Mouse (Mus musculus): ENCODE data around the gene Noct. TPM values are rescaled to one million over a fixed set of nuclear protein-coding genes. Genes with fewer than 3 reads are reported as not detected.

Noct gene
- polyA plus RNA-seq, 1 experiment from 2014 or later: 8.9 TPM

GRCm38 (mm10) chr3:51276421-51277111, 52.3 kb downstream of the Noct start:
- H3K36me3 ChIP-seq (ENCODE audit: insufficient read depth): no peaks in the 10 kb centered on the region
- peak overlapping the region; percentile 97 for H3K4me3 ChIP-seq (ENCODE audit: low read depth, low read length)
- H3K27ac ChIP-seq (ENCODE audit: low read depth): peak overlapping the region; percentile 99
- H3K4me1 ChIP-seq (ENCODE audit: insufficient read depth): no peaks in the 10 kb centered on the region
- TF ChIP-seq CTCF (IDR thresholded peaks at IDR 0.05; ENCODE audit: low read depth): no peak
- peak; percentile 66 for DNase-seq
- H3K4me2 ChIP-seq: peak overlapping the region; percentile 83
- H3K27me3 ChIP-seq (ENCODE audit: insufficient read depth, low read length): no peaks in the 10 kb centered on the region
- ATAC-seq (ENCODE audit: insufficient read depth): peak; percentile 57
- WGBS: under 1% methylated on average over 92 of the region's 93 CpGs
- H3K9ac ChIP-seq: peak overlapping the region; percentile 95
- H3K9me3 ChIP-seq (ENCODE audit: low read depth, low read length): no peaks in the 10 kb centered on the region

GRCm38 (mm10) chr3:51277201-51278150, 53.2 kb downstream of the Noct start:
- H3K36me3 ChIP-seq (ENCODE audit: insufficient read depth): no peaks in the 10 kb centered on the region
- peak overlapping the region; percentile 99 for H3K27ac ChIP-seq (ENCODE audit: low read depth)
- ATAC-seq (ENCODE audit: insufficient read depth) (peak; percentile 67), DNase-seq (peak; percentile 91)
- H3K9me3 ChIP-seq (ENCODE audit: low read depth, low read length): no peaks in the 10 kb centered on the region
- no peak; the same call in 1 of the 2 replicates for TF ChIP-seq CTCF (IDR thresholded peaks at IDR 0.05; ENCODE audit: low read depth)
- H3K4me3 ChIP-seq (ENCODE audit: low read depth, low read length): peak overlapping the region; percentile 97
- peak overlapping the region; percentile 83 for H3K4me2 ChIP-seq
- H3K9ac ChIP-seq: peak overlapping the region; percentile 95
- WGBS: under 1% methylated on average over 75 of the region's 75 CpGs
- H3K27me3 ChIP-seq (ENCODE audit: insufficient read depth, low read length): no peaks in the 10 kb centered on the region
- H3K4me1 ChIP-seq (ENCODE audit: insufficient read depth): no peaks in the 10 kb centered on the region

- no peak for DNase-seq
- Histone ChIP-seq H3K4me3 (ENCODE audit: low read depth, low read length) (no peak overlapping the region), H3K9ac (no peak overlapping the region), H3K27ac (ENCODE audit: low read depth) (no peak overlapping the region), H3K9me3 (ENCODE audit: low read depth, low read length) (no peaks in the 10 kb centered on the region), H3K36me3 (ENCODE audit: insufficient read depth) (no peaks in the 10 kb centered on the region), H3K27me3 (ENCODE audit: insufficient read depth, low read length) (no peaks in the 10 kb centered on the region), H3K4me1 (ENCODE audit: insufficient read depth) (no peaks in the 10 kb centered on the region), H3K4me2 (peak overlapping the region; percentile 83; the same call in 1 of the 2 replicates)
- 62% methylated on average over 4 of the region's 4 CpGs for WGBS
- no peak for ATAC-seq (ENCODE audit: insufficient read depth)
- no peak for TF ChIP-seq CTCF (IDR thresholded peaks at IDR 0.05; ENCODE audit: low read depth)
Measured at GRCm38 (mm10) chr3:51278433-51278832, 54.2 kb downstream of the Noct start.

GRCm38 (mm10) chr3:51281727-51282126, 57.5 kb downstream of the Noct start:
- ATAC-seq (ENCODE audit: insufficient read depth) (no peak), DNase-seq (no peak)
- Histone ChIP-seq H3K27ac (ENCODE audit: low read depth) (no peak overlapping the region), H3K9ac (no peak overlapping the region), H3K36me3 (ENCODE audit: insufficient read depth) (no peaks in the 10 kb centered on the region), H3K9me3 (ENCODE audit: low read depth, low read length) (no peaks in the 10 kb centered on the region), H3K27me3 (ENCODE audit: insufficient read depth, low read length) (no peaks in the 10 kb centered on the region), H3K4me3 (ENCODE audit: low read depth, low read length) (no peak overlapping the region), H3K4me2 (no peak overlapping the region), H3K4me1 (ENCODE audit: insufficient read depth) (no peaks in the 10 kb centered on the region)
- no peak for TF ChIP-seq CTCF (IDR thresholded peaks at IDR 0.05; ENCODE audit: low read depth)
- WGBS: 86% methylated on average over 4 of the region's 4 CpGs

- no peak for ATAC-seq (ENCODE audit: insufficient read depth)
- no peak overlapping the region for H3K9ac ChIP-seq
- no peak for DNase-seq
- H3K27ac ChIP-seq (ENCODE audit: low read depth): no peak overlapping the region
- H3K4me1 ChIP-seq (ENCODE audit: insufficient read depth): no peaks in the 10 kb centered on the region
- H3K9me3 ChIP-seq (ENCODE audit: low read depth, low read length): no peaks in the 10 kb centered on the region
- H3K36me3 ChIP-seq (ENCODE audit: insufficient read depth): no peaks in the 10 kb centered on the region
- H3K4me3 ChIP-seq (ENCODE audit: low read depth, low read length): no peak overlapping the region
- H3K4me2 ChIP-seq: no peak overlapping the region
- no peaks in the 10 kb centered on the region for H3K27me3 ChIP-seq (ENCODE audit: insufficient read depth, low read length)
- no peak for TF ChIP-seq CTCF (IDR thresholded peaks at IDR 0.05; ENCODE audit: low read depth)
- WGBS: 47% methylated on average over 1 of the region's 1 CpGs
Measured at GRCm38 (mm10) chr3:51284375-51284774, 60.1 kb downstream of the Noct start.

GRCm38 (mm10) chr3:51288880-51289821, 64.9 kb downstream of the Noct start:
- no peaks in the 10 kb centered on the region for H3K27me3 ChIP-seq (ENCODE audit: insufficient read depth, low read length)
- no peak overlapping the region for H3K4me2 ChIP-seq
- TF ChIP-seq CTCF (IDR thresholded peaks at IDR 0.05; ENCODE audit: low read depth): peak; percentile 88
- H3K4me1 ChIP-seq (ENCODE audit: insufficient read depth): no peaks in the 10 kb centered on the region
- H3K9me3 ChIP-seq (ENCODE audit: low read depth, low read length): no peaks in the 10 kb centered on the region
- H3K27ac ChIP-seq (ENCODE audit: low read depth): no peak overlapping the region
- no peak overlapping the region for H3K4me3 ChIP-seq (ENCODE audit: low read depth, low read length)
- ATAC-seq (ENCODE audit: insufficient read depth): peak; percentile 38; the same call in 1 of the 2 replicates
- WGBS: 52% methylated on average over 11 of the region's 11 CpGs
- H3K9ac ChIP-seq: no peak overlapping the region
- peak; percentile 96 for DNase-seq
- no peaks in the 10 kb centered on the region for H3K36me3 ChIP-seq (ENCODE audit: insufficient read depth)

Data from lung, embryonic 14.5 days (tissue).